Mouse (Mus musculus) 3134 (cell line): ENCODE data around the gene Prr19.
A peak's percentile ranks its signal among the peaks of the same experiment; 100 is the strongest.

Experiments
- DNase-seq: peaks from one replicate; pipeline ENCODE4 v3.0.0-alpha.2; 2011; ENCODE audit warnings: low spot score; ENCODE audit not compliant: insufficient read length; ENCODE audit errors: extremely low read depth

Gene Prr19

DNA sequence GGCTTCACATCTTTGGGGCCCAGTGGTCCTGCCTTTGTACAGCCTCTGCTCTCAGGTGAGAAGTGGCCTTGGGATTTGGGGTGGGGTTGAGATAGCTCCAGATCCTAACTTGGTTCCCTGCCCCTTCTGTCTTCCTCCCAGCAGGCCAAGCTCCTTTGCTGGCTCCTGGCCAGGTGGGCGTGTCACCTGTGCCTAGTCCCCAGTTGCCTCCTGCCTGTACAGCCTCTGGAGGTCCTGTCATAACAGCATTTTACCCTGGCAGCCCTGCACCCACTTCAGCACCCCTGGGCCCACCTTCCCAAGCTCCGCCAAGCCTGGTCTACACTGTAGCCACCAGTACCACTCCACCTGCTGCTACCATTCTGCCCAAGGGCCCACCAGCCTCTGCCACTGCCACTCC lies 10.3 kb upstream of the Prr19 start:
- no peak for DNase-seq

DNA sequence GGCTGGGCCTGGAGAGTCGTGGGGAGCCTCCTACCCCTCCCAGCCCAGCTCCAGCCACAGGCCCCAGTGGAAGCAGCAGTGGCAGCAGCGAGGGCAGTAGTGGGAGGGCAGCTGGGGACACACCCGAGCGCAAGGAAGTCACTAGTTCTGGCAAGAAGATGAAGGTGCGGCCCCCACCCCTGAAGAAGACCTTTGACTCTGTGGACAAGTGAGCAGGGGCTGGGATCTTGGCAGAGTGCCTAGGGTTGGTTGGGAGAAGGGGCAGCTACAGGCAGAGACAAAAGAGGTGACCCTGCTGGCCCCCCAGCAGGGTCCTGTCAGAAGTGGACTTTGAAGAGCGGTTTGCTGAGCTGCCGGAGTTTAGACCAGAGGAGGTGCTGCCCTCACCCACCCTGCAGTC lies 9.1 kb upstream of the Prr19 start:
- DNase-seq = no peak

DNA sequence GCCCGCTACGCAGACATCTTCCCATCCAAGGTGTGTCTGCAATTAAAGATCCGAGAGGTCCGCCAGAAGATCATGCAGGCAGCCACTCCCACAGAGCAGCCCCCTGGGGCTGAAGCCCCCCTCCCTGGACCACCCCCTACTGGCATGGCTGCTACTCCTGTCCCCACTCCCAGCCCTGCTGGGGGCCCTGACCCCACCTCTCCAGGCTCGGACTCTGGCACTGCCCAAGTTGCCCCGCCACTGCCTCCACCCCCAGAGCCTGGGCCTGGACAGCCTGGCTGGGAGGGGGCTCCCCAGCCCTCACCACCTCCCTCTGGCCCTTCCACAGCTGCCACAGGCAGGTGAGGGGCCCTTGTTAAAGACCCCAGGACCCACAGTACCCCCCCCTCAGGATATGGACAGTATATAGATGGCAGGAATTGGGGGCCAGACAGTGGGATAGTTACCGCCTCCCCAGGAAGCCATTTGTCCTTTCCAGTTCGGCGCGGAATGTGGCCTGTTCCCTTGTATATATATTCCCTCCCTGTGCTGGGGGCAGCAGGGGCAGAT lies 7.9 kb upstream of the Prr19 start:
- DNase-seq = no peak

DNA sequence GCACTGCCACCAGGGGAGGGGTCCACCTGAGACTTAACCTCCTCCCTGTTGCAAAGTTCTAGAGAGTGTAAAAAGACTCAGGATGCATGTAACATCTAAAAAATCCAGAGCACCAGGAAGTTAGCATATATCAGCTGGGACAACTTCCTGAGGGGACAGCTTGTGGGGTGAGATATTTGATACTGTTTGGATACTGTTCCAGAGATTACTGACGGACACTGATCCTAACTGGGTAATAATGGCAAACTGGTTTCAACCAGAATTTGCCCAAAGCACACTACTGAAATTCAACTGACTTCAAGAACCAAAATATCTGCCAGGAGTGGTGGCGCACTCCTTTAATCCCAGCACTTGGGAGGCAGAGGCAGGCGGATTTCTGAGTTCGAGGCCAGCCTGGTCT lies 6.7 kb upstream of the Prr19 start:
- no peak for DNase-seq

- DNase-seq = no peak
Observed at GRCm38 (mm10) chr7:25294960-25295722, 6.1 kb upstream of the Prr19 start.

DNA sequence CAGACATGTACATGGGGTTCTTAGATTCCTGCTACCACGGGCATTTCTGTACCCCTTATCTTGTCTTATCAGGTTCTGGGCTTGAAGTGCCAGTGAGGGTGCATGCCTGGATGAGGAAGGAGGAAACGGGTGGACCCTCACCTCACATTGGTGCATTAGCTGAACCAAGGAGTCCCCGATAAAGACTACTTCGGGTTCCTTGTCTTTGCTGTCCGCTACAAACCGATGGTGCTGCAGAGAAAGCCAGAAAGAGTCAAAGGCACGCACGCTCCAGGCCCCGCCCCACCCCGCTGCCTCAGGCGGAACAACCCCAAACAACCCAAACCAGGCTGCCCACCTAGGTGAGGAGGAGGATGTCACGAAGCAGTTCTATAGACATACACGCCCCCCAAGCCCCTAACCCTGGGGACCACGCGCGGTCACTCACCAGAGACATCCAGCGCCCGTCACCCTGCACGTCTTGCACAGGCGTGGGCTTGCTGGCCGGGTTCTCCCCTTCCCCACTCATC lies 4.2 kb upstream of the Prr19 start:
- DNase-seq = no peak

DNA sequence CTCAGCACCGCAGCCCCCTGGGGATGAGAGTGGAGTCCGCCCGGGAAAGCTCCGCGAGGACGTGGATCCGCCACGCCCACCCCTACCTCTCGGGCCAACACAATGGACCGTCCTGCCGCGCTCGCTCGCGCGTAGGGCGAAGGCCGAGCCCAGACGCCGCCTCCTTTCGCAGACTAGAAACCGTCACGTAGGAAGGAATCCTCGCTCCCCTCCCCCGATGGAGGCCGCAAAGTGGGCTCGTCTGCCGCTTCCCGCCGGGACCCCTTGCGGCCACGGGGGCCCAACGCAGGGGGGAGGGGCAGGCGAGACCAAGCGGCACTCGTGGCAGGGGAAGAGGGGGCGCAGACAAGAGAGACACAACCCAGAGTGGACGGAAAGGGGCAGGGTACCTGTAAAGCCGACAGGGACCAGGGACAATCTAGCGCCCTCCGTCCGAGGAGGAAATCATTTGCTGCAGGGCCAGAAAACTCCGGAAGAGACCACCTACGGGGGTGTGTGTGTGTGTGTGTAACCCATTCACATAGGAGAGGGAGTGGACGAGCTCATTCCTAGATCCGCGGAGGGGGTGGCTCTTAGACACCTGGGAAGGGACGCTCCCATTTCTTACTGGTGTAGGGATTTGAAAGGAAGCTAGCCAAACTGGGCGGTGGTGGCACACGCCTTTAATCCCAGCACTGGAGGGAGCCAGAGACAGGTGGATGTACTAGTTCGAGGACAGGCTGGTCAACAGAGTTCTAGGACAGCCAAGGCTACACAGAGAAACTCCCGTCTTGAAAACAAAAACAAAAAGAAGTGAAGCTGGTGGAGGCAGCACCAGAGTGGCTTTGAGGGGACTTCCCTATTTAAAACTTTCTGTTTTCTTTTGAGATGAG lies 3.5 kb upstream of the Prr19 start, which contains the start of gene Pafah1b3:
TSS of gene Pafah1b3 (minus strand) at position 533 of the 872 bp plus-strand sequence.
- peak; percentile 87 for DNase-seq

- DNase-seq = no peak
Observed at GRCm38 (mm10) chr7:25303003-25303684, 1.9 kb downstream of the Prr19 start.

- no peak for DNase-seq
Observed at GRCm38 (mm10) chr7:25303685-25304006, 2.4 kb downstream of the Prr19 start.

GRCm38 (mm10) chr7:25305481-25305880 lies 4.3 kb downstream of the Prr19 start:
- DNase-seq = no peak

DNA sequence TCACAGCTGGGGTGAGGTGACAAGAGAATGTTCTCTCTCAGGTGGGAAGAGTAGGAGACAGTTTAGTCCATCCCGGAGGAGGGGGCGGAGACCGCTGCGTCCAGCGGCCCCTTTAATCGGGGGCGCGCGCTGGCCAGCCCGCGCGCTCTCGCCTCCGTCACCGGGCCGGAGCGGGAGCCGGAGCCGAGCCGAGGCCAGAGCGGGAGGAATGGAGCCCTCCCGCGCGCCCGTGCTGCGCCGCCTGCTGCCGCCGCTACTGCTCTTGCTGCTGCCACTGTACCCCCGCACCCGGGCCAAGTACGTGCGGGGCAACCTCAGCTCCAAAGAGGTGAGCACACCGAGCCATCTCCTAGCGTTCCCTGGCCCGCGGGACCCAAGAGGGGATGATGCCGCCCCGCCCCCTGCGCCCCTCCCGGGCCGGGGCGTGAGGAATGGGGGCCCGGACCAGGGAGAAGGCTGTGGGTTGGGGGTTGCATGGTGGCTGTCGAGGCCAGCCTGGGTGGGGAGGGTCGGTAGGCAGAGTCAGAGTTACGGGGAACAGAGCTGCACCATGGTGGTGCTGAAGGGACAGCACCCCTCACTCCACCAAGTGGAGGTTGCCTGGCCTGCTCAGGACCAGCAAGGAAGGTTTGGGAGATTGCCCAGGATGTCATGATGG lies 4.9 kb downstream of the Prr19 start, which contains the start of gene Tmem145:
TSS of gene Tmem145 (plus strand) at position 151 of the 658 bp plus-strand sequence.
- DNase-seq = no peak

DNA sequence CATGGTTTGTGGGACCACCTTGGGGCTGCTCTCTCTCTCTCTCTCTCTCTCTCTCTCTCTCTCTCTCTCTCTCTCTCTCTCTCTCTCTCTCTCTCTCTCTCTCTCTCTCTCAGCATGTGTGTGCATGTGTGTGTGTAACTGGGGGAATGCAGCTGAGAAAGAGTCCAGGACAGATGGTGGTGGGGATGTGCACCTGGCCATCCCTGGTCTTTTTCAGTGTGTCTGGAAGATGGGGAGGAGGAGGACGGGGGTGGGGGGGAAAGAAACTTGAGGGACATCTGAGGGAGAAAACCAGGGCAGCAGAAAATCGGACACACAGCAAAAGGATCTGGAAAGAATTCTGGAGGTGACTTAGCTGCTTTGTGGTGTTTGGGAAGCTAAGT lies 5.4 kb downstream of the Prr19 start:
- no peak for DNase-seq

DNA sequence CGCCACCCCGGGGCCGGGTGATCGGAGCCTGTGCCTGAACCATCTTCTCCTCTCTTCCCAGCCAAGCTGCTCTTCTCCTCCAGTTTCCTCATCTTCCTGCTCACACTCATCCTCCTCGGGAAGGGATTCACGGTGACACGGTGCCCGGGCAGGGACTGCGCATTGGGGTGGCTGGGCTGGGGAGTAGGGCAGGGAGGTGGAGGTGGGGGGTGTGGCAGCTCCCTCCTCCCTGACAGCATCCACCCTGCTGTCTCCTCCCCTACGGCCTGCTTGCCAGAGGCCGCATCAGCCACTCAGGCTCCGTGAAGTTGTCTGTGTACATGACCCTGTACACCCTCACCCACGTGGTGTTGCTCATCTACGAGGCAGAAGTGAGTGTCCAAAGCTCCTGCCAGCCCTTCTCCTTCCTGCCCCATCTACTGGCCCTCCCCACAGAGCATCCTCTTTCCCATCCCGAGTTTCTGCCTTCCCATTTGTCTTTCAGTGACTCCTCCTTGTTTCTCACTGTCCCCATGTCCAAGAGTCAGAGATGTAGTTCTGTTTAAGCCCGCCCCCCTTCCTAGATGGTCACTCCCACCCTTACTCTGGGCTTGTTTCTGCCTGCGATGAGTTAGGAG lies 7.6 kb downstream of the Prr19 start:
- DNase-seq = no peak

- DNase-seq = no peak
Observed at GRCm38 (mm10) chr7:25309425-25309824, 8.2 kb downstream of the Prr19 start.

DNA sequence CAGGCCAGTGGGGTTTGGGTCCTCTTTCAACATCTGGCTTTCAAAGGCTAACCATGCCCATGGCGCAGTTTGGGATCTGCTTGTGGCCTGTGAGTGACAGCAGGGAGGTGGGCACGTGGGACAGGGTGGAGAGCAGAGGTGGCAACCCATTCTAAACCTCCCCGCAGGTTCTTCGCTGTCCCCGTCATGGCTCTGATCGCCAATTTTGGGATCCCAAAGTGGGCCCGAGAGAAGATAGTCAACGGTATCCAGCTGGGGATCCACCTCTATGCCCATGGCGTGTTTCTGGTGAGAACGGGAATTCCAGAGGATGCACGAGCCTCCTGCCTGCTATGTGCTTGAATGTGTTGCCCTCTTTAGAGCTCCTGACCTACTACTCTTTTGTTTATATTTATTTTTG lies 10.0 kb downstream of the Prr19 start:
- no peak for DNase-seq

DNA sequence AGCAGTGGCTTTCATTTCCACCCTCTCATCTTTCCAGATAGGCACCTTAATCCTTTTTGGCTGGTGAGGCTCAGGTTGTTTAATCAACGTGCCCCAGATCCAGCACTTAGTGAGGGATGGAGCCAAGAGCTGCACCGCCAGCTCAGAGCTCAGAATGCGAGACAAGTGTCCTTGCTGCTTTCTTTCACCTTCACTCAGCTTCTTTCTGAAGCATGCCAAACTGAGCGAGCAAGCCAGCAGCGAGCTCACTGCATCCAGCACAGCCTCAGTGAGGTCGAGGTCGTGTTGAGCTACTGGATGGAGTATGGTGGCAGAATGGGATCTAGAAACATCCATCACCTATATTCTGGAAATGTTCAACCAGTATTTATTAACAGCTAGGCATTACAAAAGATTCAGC lies 12.1 kb downstream of the Prr19 start:
- no peak for DNase-seq

GRCm38 (mm10) chr7:25314606-25315305 lies 13.5 kb downstream of the Prr19 start:
- no peak for DNase-seq

DNA sequence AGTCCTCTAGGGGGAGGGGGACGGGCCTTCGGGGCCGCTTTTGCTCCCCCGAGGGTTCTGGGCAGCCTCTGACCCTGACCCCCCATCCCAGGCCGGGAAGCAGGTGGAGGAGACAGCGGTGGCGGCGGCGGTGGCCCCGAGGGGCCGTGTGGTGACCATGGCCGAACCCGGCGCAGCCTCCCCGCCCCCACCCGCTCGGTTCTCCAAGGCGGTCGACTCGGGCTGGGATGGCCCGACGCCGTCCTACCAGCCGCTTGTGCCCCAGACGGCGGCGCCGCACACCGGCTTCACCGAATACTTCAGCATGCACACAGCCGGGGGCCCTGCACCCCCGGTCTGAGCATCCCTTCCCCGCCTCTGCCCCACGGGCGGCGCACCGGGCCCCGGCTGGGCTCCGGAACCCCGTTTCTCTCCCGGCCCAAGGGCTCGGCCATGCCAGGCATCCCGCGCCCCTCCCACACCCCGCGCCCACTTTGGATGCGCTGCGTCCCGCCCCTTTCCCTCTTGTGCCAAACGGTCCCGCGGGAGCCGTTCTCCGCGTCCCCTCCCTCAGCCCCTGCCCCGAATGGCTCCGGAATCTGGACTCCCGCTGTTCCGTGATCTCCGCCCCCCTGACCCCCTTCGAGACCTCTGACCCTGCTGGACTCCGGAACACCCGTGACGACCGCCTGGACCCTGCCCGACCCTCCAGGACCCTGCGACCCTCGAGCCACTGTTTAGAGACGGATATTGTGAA lies 14.3 kb downstream of the Prr19 start:
- no peak for DNase-seq
